Mouse (Mus musculus) small intestine, adult 2 months (tissue): ENCODE measurements around the gene Ano7. TPM values are rescaled to one million over a fixed set of nuclear protein-coding genes. Genes with fewer than 3 reads are reported as not detected.
A peak's percentile ranks its signal among the peaks of the same experiment; 100 is the strongest.

Experiments
- H3K27ac ChIP-seq: fragments of 200-500 bp; 2 replicates; pipeline ENCODE4 v1.5.1; 2012; ENCODE audit warnings: low read depth, low read length, control low read depth, inconsistent platforms; ENCODE audit not compliant: insufficient read depth
- H3K27me3 ChIP-seq: fragments of 200-500 bp; 2 replicates; pipeline ENCODE4 v1.6.1; 2012; ENCODE audit warnings: mild to moderate bottlenecking, moderate library complexity, low read length, inconsistent platforms; ENCODE audit not compliant: control insufficient read depth, insufficient read depth
- H3K36me3 ChIP-seq: fragments of 200-500 bp; 2 replicates; pipeline ENCODE4 v1.6.1; 2012; ENCODE audit warnings: mild to moderate bottlenecking, low read length, control low read depth, inconsistent platforms; ENCODE audit not compliant: control insufficient read depth, insufficient read depth
- H3K4me1 ChIP-seq: fragments of 200-500 bp; 2 replicates; pipeline ENCODE4 v1.6.1; 2012; ENCODE audit warnings: low read length, inconsistent platforms, mixed read lengths; ENCODE audit not compliant: control insufficient read depth, insufficient read depth, insufficient read length
- H3K4me3 ChIP-seq: fragments of 200-500 bp; 2 replicates; pipeline ENCODE4 v1.5.1; 2012; ENCODE audit warnings: low read depth, mild to moderate bottlenecking, control low read depth, inconsistent platforms, low read length, moderate library complexity
- CTCF ChIP-seq: fragments of 200-500 bp; IDR thresholded peaks from 2 replicates; pipeline ENCODE4 v1.5.1; 2012; ENCODE audit warnings: low read depth, mild to moderate bottlenecking, control low read depth, inconsistent platforms, low read length, moderate library complexity, mixed read lengths; ENCODE audit not compliant: insufficient replicate concordance, insufficient read length; ENCODE audit errors: extremely low read depth
- POLR2A ChIP-seq: fragments of 200-500 bp; IDR thresholded peaks from 2 replicates; pipeline ENCODE4 v1.6.1; 2012; ENCODE audit warnings: low read depth, mild to moderate bottlenecking, control low read depth, inconsistent platforms, low read length, moderate library complexity
- WGBS: fragments of 180-500 bp; shearing (Covaris S2); methylation state at CpG from one replicate; pipeline ENCODE4 v1.1.7; 2018; 5-methylcytosine and 5-hydroxymethylcytosine counted together
- polyA plus RNA-seq: library from polyadenylated mRNA; depleted of rRNA; stranded (reverse); fragments of >200 nt; gene quantifications from 2 replicates; pipeline ENCODE4 v1.2.3, GENCODE M21; 2012; rRNA removed

Ano7 gene
- polyA plus RNA-seq: 30.2 and 41.4 TPM in 2 replicates

GRCm38 (mm10) chr1:93373665-93374064 is at the start of gene Ano7:
Gene Ano7, plus strand, starts transcription at chr1:93373930.
- TF ChIP-seq POLR2A: no peak
- TF ChIP-seq CTCF: no peak
- H3K4me1 ChIP-seq: peaks cover 5% of the 10 kb centered on the region; the same call in 1 of the 2 replicates

GRCm38 (mm10) chr1:93323973-93324372 is 49.8 kb upstream of the Ano7 start:
- TF ChIP-seq CTCF (no peak), POLR2A (no peak)
- WGBS: 88% methylated on average over 6 of the region's 6 CpGs
- Histone ChIP-seq H3K27ac (no peak overlapping the region), H3K36me3 (no peaks in the 10 kb centered on the region; the same call in none of the 2 replicates), H3K4me1 (no peaks in the 10 kb centered on the region), H3K27me3 (no peaks in the 10 kb centered on the region), H3K4me3 (no peak overlapping the region)

More at GRCm38 (mm10) chr1:93373665-93374064, at the start of gene Ano7:
- no peaks in the 10 kb centered on the region for H3K36me3 ChIP-seq
- peak within 1 kb of the TSS; percentile 59 for H3K27ac ChIP-seq
- H3K4me3 ChIP-seq: peak within 1 kb of the TSS; percentile 49
- WGBS: 30% methylated on average over 4 of the region's 4 CpGs
- H3K27me3 ChIP-seq: no peaks in the 10 kb centered on the region

GRCm38 (mm10) chr1:93326446-93326845 is 47.3 kb upstream of the Ano7 start:
- Histone ChIP-seq H3K27ac (no peak overlapping the region), H3K36me3 (no peaks in the 10 kb centered on the region; the same call in 1 of the 2 replicates), H3K4me1 (no peaks in the 10 kb centered on the region), H3K27me3 (no peaks in the 10 kb centered on the region), H3K4me3 (no peak overlapping the region)
- TF ChIP-seq CTCF: no peak
- no peak for TF ChIP-seq POLR2A
- WGBS: 68% methylated on average over 3 of the region's 3 CpGs

GRCm38 (mm10) chr1:93334621-93335020 is 39.1 kb upstream of the Ano7 start:
- H3K27me3 ChIP-seq: no peaks in the 10 kb centered on the region
- no peak overlapping the region for H3K4me3 ChIP-seq
- no peaks in the 10 kb centered on the region for H3K36me3 ChIP-seq
- WGBS: 75% methylated on average over 2 of the region's 2 CpGs
- no peak for TF ChIP-seq CTCF
- TF ChIP-seq POLR2A: no peak
- H3K27ac ChIP-seq: no peak overlapping the region
- no peaks in the 10 kb centered on the region; the same call in 1 of the 2 replicates for H3K4me1 ChIP-seq

- TF ChIP-seq CTCF: no peak
- H3K36me3 ChIP-seq: peaks cover 4% of the 10 kb centered on the region; the same call in 1 of the 2 replicates
- under 1% methylated on average over 63 of the region's 63 CpGs for WGBS
- H3K4me1 ChIP-seq: no peaks in the 10 kb centered on the region; the same call in 1 of the 2 replicates
- peak within 1 kb of the TSS; percentile 67 for H3K4me3 ChIP-seq
- no peak within 1 kb of the TSS for H3K27ac ChIP-seq
- no peaks in the 10 kb centered on the region for H3K27me3 ChIP-seq
Observed at GRCm38 (mm10) chr1:93342648-93343503, 30.9 kb upstream of the Ano7 start, which contains the start of the genes Ppp1r7 and Pask. Gene Ppp1r7, plus strand, starts transcription at chr1:93342854. Gene Pask, minus strand, starts transcription at chr1:93343482.

- Histone ChIP-seq H3K36me3 (peaks cover 8% of the 10 kb centered on the region), H3K4me1 (no peaks in the 10 kb centered on the region; the same call in 1 of the 2 replicates), H3K4me3 (peak overlapping the region; percentile 67), H3K27me3 (no peaks in the 10 kb centered on the region), H3K27ac (no peak overlapping the region)
- TF ChIP-seq CTCF (no peak), POLR2A (peak; percentile 70; the same call in 1 of the 2 replicates)
- WGBS: under 1% methylated on average over 39 of the region's 39 CpGs
Observed at GRCm38 (mm10) chr1:93343504-93344047, 30.2 kb upstream of the Ano7 start.

- Histone ChIP-seq H3K4me3 (no peak overlapping the region), H3K27me3 (no peaks in the 10 kb centered on the region), H3K4me1 (no peaks in the 10 kb centered on the region; the same call in 1 of the 2 replicates), H3K27ac (no peak overlapping the region), H3K36me3 (peaks cover 31% of the 10 kb centered on the region)
- TF ChIP-seq CTCF (no peak), POLR2A (no peak)
- WGBS: 87% methylated on average over 5 of the region's 5 CpGs
Observed at GRCm38 (mm10) chr1:93347176-93347575, 26.6 kb upstream of the Ano7 start.

- 30% methylated on average over 4 of the region's 4 CpGs for WGBS
- no peaks in the 10 kb centered on the region for H3K27me3 ChIP-seq
- H3K27ac ChIP-seq: no peak overlapping the region
- no peak overlapping the region for H3K4me3 ChIP-seq
- no peaks in the 10 kb centered on the region for H3K4me1 ChIP-seq
- H3K36me3 ChIP-seq: peaks cover 50% of the 10 kb centered on the region
- TF ChIP-seq POLR2A: no peak
- no peak for TF ChIP-seq CTCF
Observed at GRCm38 (mm10) chr1:93349701-93350100, 24.0 kb upstream of the Ano7 start.
